Mouse (Mus musculus) heart, postnatal 0 days (tissue): ENCODE results near the gene Taar4.

ENCODE experiments used
- CTCF ChIP-seq: IDR thresholded peaks from 2 replicates; pipeline ENCODE4 v1.5.1; 2016; ENCODE audit warnings: antibody characterized with exemption, control low read depth, low read depth
- EP300 ChIP-seq: IDR thresholded peaks from 2 replicates; pipeline ENCODE4 v1.6.1; 2016; ENCODE audit warnings: antibody characterized with exemption, low read depth

GRCm38 (mm10) chr10:23999639-24000038 is 39.3 kb downstream of the Taar4 start, which contains the start of gene Taar7b:
- TF ChIP-seq CTCF = no peak
- TF ChIP-seq EP300 = no peak
